Comparison of ENCODE assay signal across 30 mouse cellular contexts in the genomic region with DNA sequence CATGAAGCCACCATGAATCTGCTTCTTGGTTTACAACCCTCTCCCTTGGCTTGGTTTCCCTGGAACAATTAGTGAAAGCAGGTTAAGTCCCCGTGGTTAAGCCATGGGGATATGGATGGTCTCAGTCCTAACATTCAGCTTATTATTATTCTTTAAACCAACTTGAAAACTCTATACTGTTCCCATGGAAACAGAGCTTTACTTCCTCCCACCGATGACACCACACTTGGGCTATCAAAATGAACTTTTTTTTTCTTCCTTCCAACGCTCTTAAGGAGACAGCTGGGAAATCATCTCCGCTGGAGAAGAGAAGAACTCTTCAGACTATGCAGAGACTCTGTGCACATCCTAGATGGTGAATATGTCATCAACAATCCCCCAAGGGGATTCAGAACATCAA.
A peak's percentile ranks its signal among the peaks of the same experiment; 100 is the strongest.
DNase-seq lines count a peak whose midpoint lies in the region; ATAC-seq and TF ChIP-seq lines count a peak whose summit lies in the region.
"Had no signal": no experiment of that assay in that cellular context is flagged by ENCODE, and none has a peak within 500 bp of the region (broad histone marks: within the 10 kb centered on the region; RNA-seq: fewer than 3 reads in every experiment).

No protein-coding gene starts in this region.

- intact Hi-C loops in left cerebral cortex, adult 2 months (cut with DNase I) = no loop called here

- H3K27ac ChIP-seq in left cerebral cortex, adult 2 months = 0 out of 2 replicates have a peak overlapping the region, but pooled peaks have one; percentile 10
- H3K27ac ChIP-seq: embryonic facial prominence, embryonic 10.5 days; embryonic facial prominence, embryonic 13.5 days; forebrain, embryonic 13.5 days; heart, embryonic 15.5 days; hindbrain, embryonic 12.5 days had no signal

- TF ChIP-seq CTCF in left cerebral cortex, adult 2 months (IDR thresholded peaks at IDR 0.05) = no peak

- no peak overlapping the region for H3K4me3 ChIP-seq in left cerebral cortex, adult 2 months
- H3K4me3 ChIP-seq: embryonic facial prominence, embryonic 10.5 days; embryonic facial prominence, embryonic 13.5 days; erythroblast, embryonic 14.5 days; forebrain, embryonic 13.5 days; heart, embryonic 12.5 days; heart, embryonic 15.5 days; hindbrain, embryonic 12.5 days had no signal

- ATAC-seq in frontal cortex, adult (ENCODE audit: low TSS enrichment) = peak; percentile 97
- peak; percentile 39; the same call in 1 of the 2 replicates for ATAC-seq in granulocyte monocyte progenitor cell, adult 5-6 weeks (replicated peaks; ENCODE audit: poor library complexity, severe bottlenecking)
- ATAC-seq: forebrain, embryonic 13.5 days; forebrain, embryonic 16.5 days; intestine, postnatal 0 days; Patski had no signal

- DNase-seq in frontal cortex, postnatal 14 days (ENCODE audit: low spot score in 2 of 2) = no peak
- no peak for DNase-seq in left cerebral cortex, adult 2 months (ENCODE audit: extremely low spot score in 1 of 2, low spot score in 2 of 2)
- DNase-seq in left cerebral cortex, adult 11 months (ENCODE audit: low spot score) = no peak
- peak; percentile 50 for DNase-seq in brain, adult 2 months (ENCODE audit: low read depth, low spot score)
- no peak for DNase-seq in kidney, adult 11 months
- DNase-seq: adrenal gland, postnatal 10 days; adrenal gland, postnatal 36 days; B cell, adult 2 months; cerebellum, adult 11 months; cerebellum, adult 2 months; cerebellum, adult 9-11 months; cerebellum, postnatal 25 days; embryo, embryonic 11 days; gastrocnemius, postnatal 10 days; gastrocnemius, postnatal 36 days; heart, adult 18-20 months; heart, postnatal 10 days; heart, postnatal 4 days had no signal
